Mouse (Mus musculus): ENCODE results near the gene Susd6. TPM values are rescaled to one million over a fixed set of nuclear protein-coding genes. Genes with fewer than 3 reads are reported as not detected.
A peak's percentile ranks its signal among the peaks of the same experiment; 100 is the strongest.
"Not testable (repeated sequence)": the region's sequence is repeated elsewhere in the genome, so short reads cannot be mapped to it uniquely, and the experiment has no call there.

Gene Susd6
- polyA plus RNA-seq, 1 experiment, result 47.4 TPM

- no peak for DNase-seq (ENCODE audit: low spot score)
These were observed 23.1 kb downstream of the Susd6 start for GRCm38 (mm10) chr12:80813456-80813855.

GRCm38 (mm10) chr12:80813872-80814271, 23.6 kb downstream of the Susd6 start:
- DNase-seq (ENCODE audit: low spot score), result no peak

DNA sequence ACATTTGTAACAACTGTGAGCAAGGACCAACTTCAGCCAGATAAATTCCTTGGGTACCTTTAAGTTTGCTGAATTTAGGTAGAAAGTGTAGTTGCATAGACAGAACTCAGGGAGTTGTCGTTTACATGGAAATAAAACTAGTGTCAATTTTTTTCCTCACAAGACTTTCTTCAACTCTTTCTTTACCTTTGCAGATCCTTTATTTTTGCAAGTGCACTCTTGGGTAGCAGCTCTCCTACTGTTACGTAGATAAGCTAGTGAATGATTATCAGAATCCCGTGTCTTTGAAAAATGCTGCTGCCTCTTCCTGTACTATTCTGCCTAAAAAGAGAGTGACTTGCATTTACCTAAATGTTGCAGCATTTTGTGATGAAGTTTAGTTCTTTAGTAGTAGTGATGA, 24.2 kb downstream of the Susd6 start:
- no peak for DNase-seq (ENCODE audit: low spot score)

DNA sequence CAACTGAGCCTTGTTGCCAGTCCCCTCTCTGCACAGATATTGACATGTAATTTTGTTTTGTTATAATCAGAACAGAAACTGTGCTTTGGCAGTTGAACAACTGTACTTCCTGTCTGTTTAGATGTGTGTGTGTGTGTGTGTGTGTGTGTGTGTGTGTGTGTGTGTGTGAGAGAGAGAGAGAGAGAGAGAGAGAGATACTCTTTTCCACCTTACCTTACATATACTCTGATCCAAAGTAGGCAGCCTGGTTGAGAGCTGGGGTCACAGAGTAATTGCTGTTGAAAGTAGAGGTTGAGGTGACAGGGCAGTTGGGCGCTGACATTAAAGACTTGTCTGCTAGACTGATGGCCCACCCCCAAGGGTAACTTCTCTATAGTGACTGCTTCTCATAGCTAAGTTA, 25.0 kb downstream of the Susd6 start:
- no peak for DNase-seq (ENCODE audit: low spot score)

DNA sequence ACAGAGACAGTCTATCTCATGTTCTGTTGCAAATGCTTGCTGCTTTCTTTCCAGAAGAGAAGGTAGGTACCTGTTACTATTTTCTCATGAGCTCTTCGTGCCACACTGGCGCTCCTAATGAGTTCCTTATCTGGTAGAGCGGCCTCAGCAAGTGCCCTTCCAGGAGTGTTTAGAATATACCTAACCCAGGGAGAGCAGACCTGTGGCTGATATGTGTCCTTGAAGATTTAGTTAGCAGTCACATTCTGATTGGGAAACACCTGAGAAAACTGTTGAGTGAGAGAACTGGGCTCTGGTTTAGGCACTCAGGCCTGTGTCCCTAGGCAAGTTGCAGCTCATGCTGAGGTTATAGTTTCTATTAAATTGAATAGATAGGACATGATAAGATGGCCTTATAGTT, 25.6 kb downstream of the Susd6 start:
- DNase-seq (ENCODE audit: low spot score), result no peak

DNA sequence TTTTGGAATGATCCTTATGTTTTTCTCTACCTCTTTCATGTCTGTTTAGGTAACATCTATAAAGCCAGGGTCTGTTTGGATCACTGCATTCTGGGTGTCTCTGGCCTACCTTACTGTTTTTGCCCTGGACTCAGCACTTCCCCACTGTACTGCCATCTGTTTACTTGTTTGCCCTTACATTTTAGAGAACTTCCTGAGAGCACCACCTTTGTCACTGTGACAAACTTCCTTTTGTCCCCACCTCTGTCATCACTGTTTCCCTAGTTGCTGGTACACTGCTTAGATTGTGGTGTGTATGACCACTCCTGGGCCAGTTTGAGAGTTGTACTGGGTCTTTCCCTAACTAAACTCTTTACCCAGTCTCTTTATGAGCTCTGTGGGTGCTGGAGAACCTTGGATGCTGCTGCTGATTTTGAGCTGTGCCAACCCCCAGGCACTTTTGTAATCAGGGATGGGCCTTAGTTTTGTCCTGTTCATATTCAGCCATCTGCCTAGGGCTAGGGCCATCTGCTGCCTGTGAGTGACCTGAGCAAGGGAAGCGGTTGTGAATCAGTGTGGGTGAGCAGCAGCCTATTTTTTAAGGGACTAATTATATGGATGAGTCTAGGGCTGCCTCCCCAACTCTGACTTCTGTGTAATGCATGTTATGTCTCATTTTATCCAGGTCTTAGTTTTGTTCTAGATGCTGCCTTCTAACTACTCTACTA, 26.2 kb downstream of the Susd6 start:
- no peak for DNase-seq (ENCODE audit: low spot score)

- no peak for DNase-seq (ENCODE audit: low spot score)
These were observed 27.5 kb downstream of the Susd6 start for GRCm38 (mm10) chr12:80817697-80818235.

DNA sequence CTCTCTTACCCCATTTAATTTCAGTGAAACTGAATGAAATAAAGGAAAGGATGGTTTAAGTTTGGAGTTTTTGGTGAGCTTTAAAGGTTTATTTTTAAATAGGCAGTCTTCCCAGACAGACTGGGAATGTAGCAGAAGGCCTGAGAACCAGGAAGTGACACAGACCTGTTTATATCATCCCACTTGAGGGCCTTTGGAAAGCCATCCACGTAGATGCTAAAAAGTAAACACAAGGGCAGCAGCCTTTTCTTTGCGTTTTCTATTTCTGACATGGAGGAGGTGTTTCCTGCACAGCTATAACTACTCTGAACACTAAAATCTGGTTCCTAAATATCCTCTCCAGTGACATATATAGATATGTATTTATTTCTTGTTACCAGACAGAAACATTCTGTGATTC, 28.7 kb downstream of the Susd6 start:
- not testable (repeated sequence) for DNase-seq (ENCODE audit: low spot score)

GRCm38 (mm10) chr12:80821312-80822007, 31.1 kb downstream of the Susd6 start:
- no peak for DNase-seq (ENCODE audit: low spot score)

DNA sequence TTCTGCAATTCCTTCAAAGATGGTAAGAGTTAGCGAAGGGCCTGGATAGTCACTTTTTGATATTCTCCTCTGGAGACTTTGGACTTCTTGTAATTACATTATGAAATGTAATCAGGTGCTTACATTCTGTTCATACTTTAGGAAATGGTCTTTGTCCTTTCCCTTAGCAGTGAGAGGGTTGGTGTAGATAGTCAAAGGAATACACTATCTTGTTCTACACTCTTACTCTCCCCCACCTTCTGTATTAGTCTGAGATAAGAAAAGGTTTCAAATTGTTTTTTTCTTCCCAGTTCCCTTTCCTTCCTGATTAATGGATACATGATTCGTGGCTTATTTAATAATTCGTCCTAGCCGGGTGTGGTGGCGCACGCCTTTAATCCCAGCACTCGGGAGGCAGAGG, 32.2 kb downstream of the Susd6 start:
- no peak for DNase-seq (ENCODE audit: low spot score)

DNA sequence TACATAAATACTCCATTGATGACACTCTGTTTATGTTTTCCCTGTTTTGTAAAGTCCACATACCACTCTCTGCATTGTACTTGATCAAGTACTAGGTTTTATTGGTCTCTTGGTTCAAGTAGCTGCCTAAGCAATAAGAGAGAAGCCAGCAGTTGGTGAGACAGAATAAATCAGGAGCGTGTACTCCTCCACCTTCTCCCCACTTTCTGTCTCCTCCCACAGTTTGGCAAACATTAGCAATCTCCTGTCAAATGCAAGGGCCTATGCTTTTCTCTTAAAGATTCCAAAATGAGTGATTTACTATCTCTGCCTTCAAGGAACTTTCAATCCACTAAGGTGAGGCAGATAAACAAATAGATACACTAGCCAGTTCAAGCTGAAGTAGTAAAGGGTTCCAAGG, 33.9 kb downstream of the Susd6 start:
- DNase-seq (ENCODE audit: low spot score), result no peak

- DNase-seq (ENCODE audit: low spot score), result no peak
These were observed 36.1 kb downstream of the Susd6 start for GRCm38 (mm10) chr12:80826423-80826822.

- peak; percentile 29 for DNase-seq (ENCODE audit: low spot score)
These were observed 37.2 kb downstream of the Susd6 start for GRCm38 (mm10) chr12:80827464-80828015.

DNA sequence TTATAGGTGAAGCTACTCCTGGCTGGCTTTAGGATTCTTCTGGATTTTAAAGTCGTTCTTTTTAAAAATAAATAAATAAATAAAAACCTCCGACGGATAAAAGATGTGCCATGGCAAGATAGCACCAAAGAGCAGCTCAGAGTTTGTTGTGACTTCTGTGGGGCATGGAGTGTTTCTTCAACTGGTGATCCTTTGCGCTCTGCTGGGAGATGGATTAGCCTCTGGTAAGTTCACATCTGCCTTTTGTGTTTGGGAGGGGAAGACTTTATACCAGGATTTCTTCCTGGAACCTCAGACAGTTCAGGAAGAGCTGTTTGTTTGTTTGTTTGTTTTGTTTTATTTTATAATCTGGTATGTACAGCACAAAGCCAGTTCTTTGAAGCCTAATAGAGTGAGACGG, 37.7 kb downstream of the Susd6 start:
- DNase-seq (ENCODE audit: low spot score), result no peak

DNA sequence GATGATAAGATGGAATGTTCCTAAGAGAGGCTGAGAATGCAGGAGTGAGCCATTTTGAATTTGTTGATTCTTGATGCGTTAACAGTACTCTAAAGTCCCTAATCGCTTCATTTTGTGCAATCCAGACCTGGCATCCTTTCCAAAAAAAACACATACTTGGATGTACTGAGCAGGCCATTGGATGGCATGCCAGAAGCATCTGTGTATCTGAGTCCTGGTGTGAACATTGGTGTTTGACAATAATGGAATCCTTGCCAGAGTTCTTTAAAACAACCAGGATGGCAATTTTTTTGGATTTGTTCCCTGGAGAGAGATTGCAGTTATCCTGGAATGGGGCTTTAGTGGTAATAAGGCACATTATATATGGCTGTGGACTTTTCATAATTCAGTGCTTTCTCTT, 38.6 kb downstream of the Susd6 start:
- DNase-seq (ENCODE audit: low spot score), result no peak

DNA sequence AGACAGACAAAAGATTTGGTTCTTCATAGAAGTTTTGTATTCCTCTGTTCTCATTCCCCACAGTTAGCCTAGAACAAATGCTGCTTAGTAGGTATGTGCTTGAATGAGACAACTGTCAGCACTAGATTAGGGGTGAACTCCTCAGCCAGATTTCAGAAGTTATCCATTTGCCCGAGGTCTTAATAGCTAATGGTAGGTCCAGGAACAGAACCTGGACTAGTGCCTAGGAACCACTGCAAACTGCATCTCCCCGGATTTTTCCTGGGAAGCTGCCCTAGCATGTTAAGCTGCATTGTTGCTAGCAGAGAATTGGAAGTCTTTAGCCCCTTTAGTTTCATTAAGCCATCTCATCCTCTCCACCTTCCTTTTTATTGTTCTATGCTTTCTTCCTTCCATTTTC, 39.9 kb downstream of the Susd6 start:
- no peak for DNase-seq (ENCODE audit: low spot score)

- no peak for DNase-seq (ENCODE audit: low spot score)
These were observed 40.5 kb downstream of the Susd6 start for GRCm38 (mm10) chr12:80830820-80831219.

DNA sequence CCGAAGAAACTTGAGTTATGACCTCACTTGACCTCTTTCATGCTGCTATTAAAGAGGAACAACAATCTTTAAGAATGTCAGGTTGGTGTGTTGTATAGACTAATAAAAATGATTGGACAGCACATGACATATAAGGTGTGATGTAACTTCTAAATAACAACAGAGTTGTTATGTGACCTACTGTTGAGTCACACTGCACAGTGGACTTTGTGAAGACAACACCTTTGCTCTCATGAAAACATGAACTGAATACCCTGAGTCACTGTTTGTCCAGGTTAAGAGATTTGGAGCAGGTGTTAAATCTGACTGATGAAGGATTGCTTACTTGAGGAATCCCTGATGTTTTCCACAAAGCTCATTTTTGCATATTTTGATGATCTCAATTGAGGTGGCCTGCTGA, 42.0 kb downstream of the Susd6 start:
- DNase-seq (ENCODE audit: low spot score), result no peak

- DNase-seq (ENCODE audit: low spot score), result no peak
These were observed 43.2 kb downstream of the Susd6 start for GRCm38 (mm10) chr12:80833541-80833940.

DNA sequence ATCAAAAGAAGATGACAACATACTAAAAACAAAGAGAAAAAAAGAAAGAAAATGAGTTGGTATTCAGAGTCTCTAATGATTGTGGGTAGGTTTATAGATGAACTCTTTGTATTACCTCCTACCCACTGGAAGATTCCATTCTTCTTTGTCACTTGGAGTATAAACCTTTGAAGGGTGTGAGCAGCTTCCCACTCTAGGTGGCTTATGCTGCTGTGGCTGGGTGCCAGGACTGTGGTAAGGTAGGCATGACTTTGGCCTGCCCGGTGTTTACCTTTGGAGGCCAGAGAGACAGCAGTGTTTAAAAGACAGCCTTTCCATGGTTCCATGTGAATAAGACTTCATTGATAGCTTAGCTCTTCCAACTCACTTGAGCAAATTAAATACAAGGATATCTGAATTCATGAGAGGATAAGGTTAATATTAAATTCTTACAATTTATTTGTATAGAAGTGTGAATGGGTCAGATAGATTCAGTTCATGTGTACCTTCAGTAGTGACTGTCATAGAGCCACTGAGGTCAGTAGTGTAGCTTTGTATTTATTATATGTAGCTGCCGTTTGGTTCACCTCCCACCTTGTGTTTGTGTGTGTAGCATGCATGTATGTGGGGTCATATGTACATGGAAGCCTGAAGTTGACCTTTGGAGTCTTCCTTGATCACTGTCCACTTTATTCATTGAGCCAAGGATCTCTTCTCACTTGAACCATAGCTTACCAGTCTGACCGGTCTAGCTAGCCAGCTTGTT, 44.0 kb downstream of the Susd6 start:
- DNase-seq (ENCODE audit: low spot score), result peak; percentile 37

DNA sequence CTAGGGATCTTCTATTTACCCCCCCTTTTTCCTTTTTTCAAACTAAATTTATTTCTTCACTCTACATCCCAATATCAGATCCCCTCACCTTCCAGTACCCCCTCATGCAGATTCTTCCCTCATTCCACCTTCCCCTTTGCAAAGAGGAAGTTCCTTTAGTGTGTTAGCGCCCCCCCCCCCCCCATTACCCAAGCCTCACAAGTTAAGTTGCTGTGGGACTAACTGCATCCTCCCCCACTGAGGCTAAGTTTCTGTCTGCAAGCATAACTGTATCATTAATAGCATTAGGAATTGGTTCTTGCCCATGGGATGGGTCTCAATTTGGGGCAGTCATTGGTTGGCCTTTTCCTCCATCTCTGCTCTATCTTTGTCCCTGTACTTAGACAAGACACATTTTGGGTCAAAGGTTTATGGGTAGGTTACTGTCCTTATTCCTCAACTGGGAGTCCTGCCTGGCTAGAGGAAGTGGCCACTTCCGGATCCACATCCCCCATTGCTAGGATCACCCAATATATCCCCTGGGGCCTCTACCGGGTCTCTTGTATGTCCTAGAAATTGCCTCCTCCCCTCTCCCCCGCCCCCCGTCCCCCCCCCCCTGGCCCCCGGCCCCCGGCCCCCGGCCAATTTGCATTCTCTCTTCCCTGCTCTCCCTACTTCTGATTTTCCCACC, 44.7 kb downstream of the Susd6 start:
- DNase-seq (ENCODE audit: low spot score), result no peak

DNA sequence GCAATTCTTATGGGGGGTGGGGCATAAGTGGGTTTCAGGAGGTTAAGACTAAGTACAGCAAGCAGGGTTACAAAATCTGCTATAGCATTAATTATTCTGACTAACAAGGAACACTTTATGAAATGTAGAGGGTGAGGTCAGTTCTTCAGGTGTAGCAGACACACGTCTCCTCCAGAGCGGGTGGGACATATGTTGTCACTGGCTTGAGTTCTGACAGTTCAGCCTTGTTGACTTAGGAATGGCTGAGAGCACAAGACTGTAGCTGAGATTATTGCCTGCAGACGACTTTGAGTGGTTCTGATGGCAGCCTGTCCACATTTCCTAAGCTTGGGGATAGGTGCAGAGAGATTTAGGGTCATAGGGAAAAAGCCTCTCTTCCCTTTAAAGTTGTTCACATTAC, 47.3 kb downstream of the Susd6 start:
- DNase-seq (ENCODE audit: low spot score), result no peak
